Comparison of ENCODE assay signal across 34 mouse cellular contexts in the genomic region with DNA sequence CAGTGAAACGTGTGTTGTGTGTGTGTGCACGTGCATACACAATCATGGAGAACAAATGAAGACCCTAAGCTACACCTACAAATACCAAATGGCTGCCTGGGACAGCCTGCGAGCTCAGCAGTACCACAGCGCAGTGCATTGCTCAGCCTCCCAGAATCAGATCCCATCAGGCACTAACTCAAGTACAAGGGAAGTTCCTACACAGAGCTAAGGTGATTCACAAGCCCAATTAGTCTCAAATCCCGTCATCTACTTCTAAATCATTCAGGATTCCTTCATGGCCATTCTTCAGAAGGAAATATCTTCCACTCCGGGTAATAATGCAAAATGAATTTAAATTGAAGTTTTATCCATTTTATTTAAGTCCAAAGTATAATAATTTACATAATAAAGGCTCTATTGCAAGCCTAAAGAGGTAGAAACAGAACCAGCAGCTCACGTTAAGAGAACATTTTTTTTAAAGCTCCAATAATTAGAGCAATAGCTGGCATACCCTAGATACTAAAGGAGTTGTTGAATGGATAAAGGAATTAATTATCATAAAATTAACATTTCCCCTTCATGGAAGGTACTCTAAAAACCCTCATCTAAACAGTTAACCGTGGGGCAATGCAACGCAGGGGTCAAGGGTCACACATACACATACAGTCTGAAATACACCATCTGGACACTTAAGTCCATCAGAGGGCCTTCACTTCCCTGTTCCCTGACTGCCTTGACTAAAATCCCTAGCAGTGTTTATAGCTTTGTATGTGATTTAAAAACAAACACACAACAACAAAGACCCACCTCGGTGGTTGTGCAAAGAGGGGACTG. TPM values are rescaled to one million over a fixed set of nuclear protein-coding genes. Genes with fewer than 3 reads are reported as not detected.
A peak's percentile ranks its signal among the peaks of the same experiment; 100 is the strongest.
DNase-seq lines count a peak whose midpoint lies in the region; ATAC-seq and TF ChIP-seq lines count a peak whose summit lies in the region.
"Had no signal": no experiment of that assay in that cellular context is flagged by ENCODE, and none has a peak within 500 bp of the region (broad histone marks: within the 10 kb centered on the region; RNA-seq: fewer than 3 reads in every experiment).

No protein-coding gene starts in this region.

- no peaks in the 10 kb centered on the region for H3K9me3 ChIP-seq in intestine, postnatal 0 days (ENCODE audit: control insufficient read depth)
- H3K9me3 ChIP-seq in intestine, embryonic 15.5 days: no peaks in the 10 kb centered on the region
- peaks cover 18% of the 10 kb centered on the region for H3K9me3 ChIP-seq in midbrain, embryonic 14.5 days (ENCODE audit: control insufficient read depth, low read length)
- H3K9me3 ChIP-seq in midbrain, embryonic 10.5 days (replicated peaks): peaks cover 18% of the 10 kb centered on the region; the same call in 1 of the 2 replicates
- no peaks in the 10 kb centered on the region for H3K9me3 ChIP-seq in forebrain, embryonic 15.5 days
- H3K9me3 ChIP-seq: liver, embryonic 13.5 days had no signal

- H3K9ac ChIP-seq in intestine, postnatal 0 days (ENCODE audit: low read depth, low read length): no peak overlapping the region
- H3K9ac ChIP-seq in intestine, embryonic 15.5 days: no peak overlapping the region
- H3K9ac ChIP-seq in midbrain, embryonic 14.5 days (replicated peaks; ENCODE audit: low read length): no peak overlapping the region
- H3K9ac ChIP-seq in forebrain, embryonic 15.5 days (replicated peaks): no peak overlapping the region
- H3K9ac ChIP-seq: embryonic facial prominence, embryonic 13.5 days; heart, embryonic 12.5 days; hindbrain, embryonic 13.5 days; kidney, embryonic 15.5 days; limb, embryonic 15.5 days; liver, embryonic 13.5 days; neural tube, embryonic 12.5 days had no signal

- H3K27me3 ChIP-seq in intestine, postnatal 0 days (replicated peaks; ENCODE audit: control insufficient read depth, insufficient read depth, low read length): no peaks in the 10 kb centered on the region
- H3K27me3 ChIP-seq in intestine, embryonic 15.5 days (replicated peaks): no peaks in the 10 kb centered on the region
- no peaks in the 10 kb centered on the region for H3K27me3 ChIP-seq in midbrain, embryonic 14.5 days (ENCODE audit: control insufficient read depth, insufficient read depth, low read length)
- H3K27me3 ChIP-seq in midbrain, embryonic 10.5 days (ENCODE audit: low read depth, poor library complexity, severe bottlenecking): no peaks in the 10 kb centered on the region
- no peaks in the 10 kb centered on the region for H3K27me3 ChIP-seq in forebrain, embryonic 15.5 days
- H3K27me3 ChIP-seq: embryonic facial prominence, embryonic 13.5 days; heart, embryonic 12.5 days; hindbrain, embryonic 13.5 days; kidney, embryonic 15.5 days; limb, embryonic 15.5 days; liver, embryonic 13.5 days; neural tube, embryonic 12.5 days had no signal

- H3K4me2 ChIP-seq in intestine, postnatal 0 days (replicated peaks; ENCODE audit: low read depth): no peak overlapping the region
- H3K4me2 ChIP-seq in intestine, embryonic 15.5 days (replicated peaks): no peak overlapping the region
- H3K4me2 ChIP-seq in midbrain, embryonic 14.5 days (ENCODE audit: low read length): no peak overlapping the region
- H3K4me2 ChIP-seq in forebrain, embryonic 15.5 days (replicated peaks): no peak overlapping the region
- H3K4me2 ChIP-seq: embryonic facial prominence, embryonic 13.5 days; heart, embryonic 12.5 days; hindbrain, embryonic 13.5 days; kidney, embryonic 15.5 days; limb, embryonic 15.5 days; liver, embryonic 13.5 days; neural tube, embryonic 12.5 days had no signal

- DNase-seq in midbrain, embryonic 14.5 days: no peak
- no peak for DNase-seq in midbrain, embryonic 10.5 days (ENCODE audit: low spot score)
- no peak for DNase-seq in kidney, postnatal 10 days
- DNase-seq in cerebellum, postnatal 25 days: no peak
- DNase-seq: adrenal gland, postnatal 14 days; cerebellum, adult 11-12 months; cerebellum, adult 9-11 months; gastrocnemius, postnatal 14 days; heart, adult 18-20 months; heart, postnatal 4 days; kidney, adult 11 months; kidney, postnatal 36 days; layer of hippocampus, postnatal 36 days; liver, embryonic 13.5 days; lung, adult 18-20 months; lung, postnatal 10 days; right cerebral cortex, adult 18-20 months; thymus, postnatal 4 days had no signal

- peaks cover 14% of the 10 kb centered on the region; the same call in 1 of the 2 replicates for H3K36me3 ChIP-seq in intestine, postnatal 0 days (ENCODE audit: control insufficient read depth, insufficient read depth)
- H3K36me3 ChIP-seq in intestine, embryonic 15.5 days: no peaks in the 10 kb centered on the region
- no peaks in the 10 kb centered on the region for H3K36me3 ChIP-seq in midbrain, embryonic 14.5 days (ENCODE audit: control insufficient read depth, insufficient read depth, low read length)
- H3K36me3 ChIP-seq in midbrain, embryonic 10.5 days: 0 out of 2 replicates have a peak, but pooled peaks cover 5% of the 10 kb centered on the region
- H3K36me3 ChIP-seq in forebrain, embryonic 15.5 days: no peaks in the 10 kb centered on the region
- H3K36me3 ChIP-seq: embryonic facial prominence, embryonic 13.5 days; hindbrain, embryonic 13.5 days; limb, embryonic 10.5 days; limb, embryonic 15.5 days; liver, embryonic 13.5 days; neural tube, embryonic 12.5 days had no signal

- 68% methylated on average over 10 of the region's 10 CpGs for WGBS in intestine, postnatal 0 days
- 68% methylated on average over 10 of the region's 10 CpGs for WGBS in intestine, embryonic 15.5 days
- 69% methylated on average over 10 of the region's 10 CpGs for WGBS in midbrain, embryonic 14.5 days
- 81% methylated on average over 10 of the region's 10 CpGs for WGBS in midbrain, embryonic 10.5 days
- WGBS in forebrain, embryonic 15.5 days: 22% methylated on average over 10 of the region's 10 CpGs

- TF ChIP-seq CTCF in intestine, postnatal 0 days (IDR thresholded peaks at IDR 0.05; ENCODE audit: low read depth): no peak

- H3K4me1 ChIP-seq in intestine, postnatal 0 days (replicated peaks; ENCODE audit: control insufficient read depth, insufficient read depth, low read length): peaks cover 12% of the 10 kb centered on the region; the same call in 1 of the 2 replicates
- peaks cover 38% of the 10 kb centered on the region for H3K4me1 ChIP-seq in intestine, embryonic 15.5 days (replicated peaks)
- H3K4me1 ChIP-seq in midbrain, embryonic 14.5 days (ENCODE audit: control insufficient read depth, insufficient read depth, low read length): no peaks in the 10 kb centered on the region
- H3K4me1 ChIP-seq in midbrain, embryonic 10.5 days: peaks cover 5% of the 10 kb centered on the region
- peaks cover 11% of the 10 kb centered on the region; the same call in 1 of the 2 replicates for H3K4me1 ChIP-seq in forebrain, embryonic 15.5 days

- H3K27ac ChIP-seq in intestine, postnatal 0 days (ENCODE audit: low read depth, low read length): peak overlapping the region; percentile 50; the same call in 1 of the 2 replicates
- H3K27ac ChIP-seq in intestine, embryonic 15.5 days: no peak overlapping the region
- H3K27ac ChIP-seq in midbrain, embryonic 14.5 days (replicated peaks; ENCODE audit: low read depth, low read length): 0 out of 2 replicates have a peak overlapping the region, but pooled peaks have one; percentile 41
- H3K27ac ChIP-seq in midbrain, embryonic 10.5 days (replicated peaks): no peak overlapping the region
- 0 out of 2 replicates have a peak overlapping the region, but pooled peaks have one; percentile 0 for H3K27ac ChIP-seq in forebrain, embryonic 15.5 days (replicated peaks)
- H3K27ac ChIP-seq: embryonic facial prominence, embryonic 13.5 days; hindbrain, embryonic 13.5 days; kidney, embryonic 15.5 days; limb, embryonic 15.5 days; liver, embryonic 13.5 days; neural tube, embryonic 12.5 days had no signal

- H3K4me3 ChIP-seq in intestine, postnatal 0 days (ENCODE audit: low read depth, low read length): no peak overlapping the region
- no peak overlapping the region for H3K4me3 ChIP-seq in intestine, embryonic 15.5 days (replicated peaks)
- no peak overlapping the region for H3K4me3 ChIP-seq in midbrain, embryonic 14.5 days (replicated peaks; ENCODE audit: low read depth, low read length)
- H3K4me3 ChIP-seq in midbrain, embryonic 10.5 days: no peak overlapping the region
- H3K4me3 ChIP-seq in forebrain, embryonic 15.5 days: no peak overlapping the region
- H3K4me3 ChIP-seq: embryonic facial prominence, embryonic 13.5 days; heart, embryonic 12.5 days; hindbrain, embryonic 13.5 days; kidney, embryonic 15.5 days; limb, embryonic 10.5 days; limb, embryonic 15.5 days; liver, embryonic 13.5 days; myocyte; neural tube, embryonic 12.5 days had no signal

- no peak for ATAC-seq in intestine, postnatal 0 days
- no peak for ATAC-seq in intestine, embryonic 15.5 days
- ATAC-seq in midbrain, embryonic 14.5 days (ENCODE audit: low FRiP score, low TSS enrichment): no peak
- peak; percentile 35 for ATAC-seq in forebrain, embryonic 15.5 days (replicated peaks)
- ATAC-seq: midbrain, embryonic 16.5 days had no signal

RNA-seq across cellular contexts. Expression of a gene that starts 47.0 kb away (rescaled TPM):
- polyA plus RNA-seq in intestine, postnatal 0 days (2015; fragmentation: Nextera tagmentation; extraction: Ambion mirVana): not detected in 2 replicates
- not detected in 2 replicates for polyA plus RNA-seq in intestine, embryonic 15.5 days (2015; fragmentation: Nextera tagmentation; extraction: Ambion mirVana)
- polyA plus RNA-seq in midbrain, embryonic 14.5 days (2014; fragmentation: Nextera tagmentation; extraction: Ambion mirVana): not detected in 2 replicates
- not detected in 2 replicates for polyA plus RNA-seq in midbrain, embryonic 10.5 days (2016; fragmentation: Nextera tagmentation; extraction: Ambion mirVana)
- not detected in 2 replicates for polyA plus RNA-seq in forebrain, embryonic 15.5 days (2015; fragmentation: Nextera tagmentation; extraction: Ambion mirVana)
- polyA plus RNA-seq: embryonic facial prominence, embryonic 13.5 days; heart, embryonic 12.5 days; heart, postnatal 0 days; kidney, embryonic 15.5 days; limb, embryonic 10.5 days; limb, embryonic 15.5 days; liver, embryonic 13.5 days; midbrain, embryonic 16.5 days; neural tube, embryonic 12.5 days; spleen, adult 2 months; testis, adult 2 months; thymus, postnatal 0 days had no signal

RNA-seq across cellular contexts. Expression of a gene that starts 47.6 kb away (rescaled TPM):
- polyA plus RNA-seq in intestine, postnatal 0 days (2015; fragmentation: Nextera tagmentation; extraction: Ambion mirVana): 63.3 and 65.2 TPM in 2 replicates
- 66.4 and 72.6 TPM in 2 replicates for polyA plus RNA-seq in intestine, embryonic 15.5 days (2015; fragmentation: Nextera tagmentation; extraction: Ambion mirVana)
- polyA plus RNA-seq in midbrain, embryonic 14.5 days (2014; fragmentation: Nextera tagmentation; extraction: Ambion mirVana): 24.7 and 29.9 TPM in 2 replicates
- 18.5 and 18.6 TPM in 2 replicates for polyA plus RNA-seq in midbrain, embryonic 10.5 days (2016; fragmentation: Nextera tagmentation; extraction: Ambion mirVana)
- polyA plus RNA-seq in forebrain, embryonic 15.5 days (2015; fragmentation: Nextera tagmentation; extraction: Ambion mirVana): 22.1 and 22.8 TPM in 2 replicates

Comparison
In these comparisons a context has a peak if more than half of its experiments do, and no peak if none do; other contexts are left out.
1. H3K27ac ChIP-seq: peak in intestine, postnatal 0 days (single experiment), midbrain, embryonic 14.5 days (single experiment) and forebrain, embryonic 15.5 days (single experiment); none in intestine, embryonic 15.5 days (single experiment) and midbrain, embryonic 10.5 days (single experiment).